Mouse (Mus musculus): Measurements from ENCODE around the gene Zhx3.

The Zhx3 gene

GRCm38 (mm10) chr2:160729851-160730796 is 142.7 kb downstream of the Zhx3 start:
- DNase-seq (ENCODE audit: low spot score): no peak

GRCm38 (mm10) chr2:160729436-160729835 is 143.4 kb downstream of the Zhx3 start:
- no peak for DNase-seq (ENCODE audit: low spot score)

DNA sequence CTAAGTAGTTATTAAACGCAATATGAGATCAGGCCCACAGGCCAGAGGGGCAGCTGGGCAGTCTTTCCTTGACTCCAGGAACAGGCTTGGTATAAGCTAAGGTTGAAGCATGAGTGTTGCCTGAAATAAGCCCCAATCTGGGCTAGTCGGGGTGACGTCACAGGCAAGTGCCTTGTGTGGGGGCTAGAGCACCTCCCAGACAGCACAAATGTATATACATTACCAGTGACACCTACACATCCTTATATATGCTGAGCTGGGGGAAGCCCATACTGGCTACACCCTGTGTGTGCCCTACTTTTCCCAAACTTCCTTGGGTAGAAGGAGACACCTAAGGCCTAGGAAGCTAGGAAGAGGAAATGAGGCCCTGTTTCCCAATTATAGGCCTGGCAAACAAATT is 143.8 kb downstream of the Zhx3 start:
- no peak for DNase-seq (ENCODE audit: low spot score)

- no peak for DNase-seq (ENCODE audit: low spot score)
These were observed 146.6 kb downstream of the Zhx3 start for GRCm38 (mm10) chr2:160725877-160726864.

DNA sequence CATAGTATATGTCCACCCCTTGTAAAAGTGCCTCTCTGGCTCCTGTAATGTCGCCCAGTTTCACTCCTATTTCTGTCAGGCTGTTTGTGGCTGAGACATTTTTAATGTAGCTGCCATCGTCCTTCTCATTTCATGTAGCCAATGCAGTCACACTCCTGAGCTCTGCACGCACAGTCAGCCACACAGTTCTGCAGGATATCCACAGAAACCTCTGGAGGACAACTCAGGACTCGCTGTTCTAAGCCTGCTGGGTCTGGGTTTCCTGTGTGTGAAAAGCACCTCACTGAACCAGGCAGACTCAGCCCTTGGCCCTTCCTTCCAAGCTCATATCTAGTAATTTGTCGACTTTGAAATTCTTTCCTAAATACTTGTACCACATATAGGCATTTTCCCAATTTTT is 148.3 kb downstream of the Zhx3 start:
- DNase-seq (ENCODE audit: low spot score): no peak

DNA sequence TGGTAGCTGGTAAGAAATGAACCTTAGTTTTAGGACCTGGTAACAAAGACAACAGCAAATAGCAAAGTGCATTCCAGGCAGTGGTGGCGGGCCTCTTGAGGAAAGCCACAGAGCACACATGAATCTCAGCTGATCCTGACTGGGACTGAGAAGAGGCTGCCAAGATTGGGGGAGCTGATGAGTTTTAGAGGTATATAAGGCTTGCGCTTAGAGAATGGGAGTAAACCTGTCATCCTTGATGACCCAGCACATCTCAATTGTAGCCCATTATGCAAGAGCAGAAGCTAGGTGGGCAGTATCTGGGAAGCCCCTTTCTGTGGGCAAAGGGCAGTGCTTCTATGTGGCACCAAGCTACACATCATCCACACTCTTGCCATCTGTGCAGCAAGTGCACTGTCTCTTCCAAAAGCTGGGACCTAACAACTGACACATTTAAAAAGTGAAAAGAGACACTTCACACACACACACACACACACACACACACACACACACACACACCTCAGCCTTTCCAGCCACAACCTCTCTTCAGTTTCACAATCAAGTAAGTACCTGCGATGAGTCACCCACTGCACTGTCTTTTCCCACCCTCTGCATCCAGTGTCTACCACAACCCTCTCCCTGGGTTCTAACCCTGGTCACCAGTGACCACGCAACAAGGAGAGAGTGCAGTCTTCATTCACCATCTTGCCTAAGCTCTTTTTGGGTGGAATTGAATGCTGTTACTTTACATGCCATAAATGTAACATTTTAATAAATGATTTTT is 149.0 kb downstream of the Zhx3 start:
- no peak for DNase-seq (ENCODE audit: low spot score)

- DNase-seq (ENCODE audit: low spot score): no peak
These were observed 150.1 kb downstream of the Zhx3 start for GRCm38 (mm10) chr2:160722714-160723113.

DNA sequence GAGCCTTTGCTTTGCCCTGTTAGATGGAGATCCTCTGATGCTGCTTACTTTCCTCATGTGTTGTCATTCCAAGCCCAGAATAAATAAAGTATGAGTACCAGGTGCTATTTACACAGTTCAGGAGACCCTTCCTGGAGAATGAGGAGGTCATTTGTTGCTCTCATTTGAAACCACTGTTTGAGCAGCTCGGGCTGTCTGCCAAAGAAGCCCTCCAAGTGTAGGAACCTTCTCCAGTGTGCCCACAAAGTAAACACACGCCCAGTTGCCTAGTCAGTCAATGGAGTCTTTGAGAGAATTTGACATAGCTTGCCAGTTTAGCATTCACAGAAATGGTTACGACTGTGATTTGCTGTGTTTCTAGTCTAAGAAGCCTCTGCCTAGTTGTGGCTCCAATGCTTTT is 154.0 kb downstream of the Zhx3 start:
- no peak for DNase-seq (ENCODE audit: low spot score)

- no peak for DNase-seq (ENCODE audit: low spot score)
These were observed 155.5 kb downstream of the Zhx3 start for GRCm38 (mm10) chr2:160717269-160717668.

GRCm38 (mm10) chr2:160715463-160716030 is 157.3 kb downstream of the Zhx3 start:
- no peak for DNase-seq (ENCODE audit: low spot score)

GRCm38 (mm10) chr2:160707673-160708072 is 165.1 kb downstream of the Zhx3 start:
- DNase-seq (ENCODE audit: low spot score): no peak

- DNase-seq (ENCODE audit: low spot score): no peak
These were observed 170.0 kb downstream of the Zhx3 start for GRCm38 (mm10) chr2:160702824-160703223.

DNA sequence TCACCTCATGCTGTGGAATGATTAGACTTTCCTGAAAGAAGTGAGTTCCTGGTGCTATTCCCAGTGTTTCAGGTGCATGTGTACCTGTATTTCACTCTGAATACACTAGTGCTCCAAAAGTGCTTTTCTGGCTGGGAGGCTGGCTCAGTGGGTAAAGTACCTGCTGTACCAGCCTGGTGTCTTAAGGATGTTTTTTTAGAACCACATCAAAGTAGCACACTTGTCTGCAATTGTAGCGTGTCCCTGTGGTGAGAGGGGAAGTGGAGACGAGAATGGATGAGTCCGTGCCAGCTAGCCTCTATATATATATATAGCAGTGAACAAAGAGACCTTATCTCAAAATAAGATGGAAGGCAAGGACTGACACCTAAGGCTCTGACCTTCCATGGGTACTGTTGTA is 171.2 kb downstream of the Zhx3 start:
- DNase-seq (ENCODE audit: low spot score): no peak

DNA sequence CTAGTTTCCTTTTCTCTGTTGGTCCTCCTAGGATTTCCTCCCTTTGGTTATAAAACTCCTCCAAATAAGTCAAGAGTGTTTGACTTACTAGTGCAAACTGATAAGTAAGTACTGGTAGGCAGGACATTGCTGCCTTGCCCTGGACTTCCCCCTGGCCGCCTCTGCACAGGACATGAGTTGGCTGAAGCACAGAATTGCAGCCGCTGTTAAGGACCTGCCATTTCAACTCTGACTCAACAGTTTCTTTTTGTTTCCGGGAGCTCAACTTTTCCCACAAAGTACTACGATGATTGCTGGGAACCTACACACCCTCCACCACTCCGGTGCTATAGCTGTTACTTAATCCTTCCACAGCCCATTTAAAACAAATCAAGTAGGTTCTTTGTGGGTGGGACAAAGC is 172.5 kb downstream of the Zhx3 start:
- DNase-seq (ENCODE audit: low spot score): no peak
